Mouse (Mus musculus): ENCODE measurements at regions not wholly inside any gene's neighbourhood (a gene's known extent, or its start where the extent isn't known, plus 50 kb on each side); places are given as distances from the start of the nearest gene placed in this dataset.

DNA sequence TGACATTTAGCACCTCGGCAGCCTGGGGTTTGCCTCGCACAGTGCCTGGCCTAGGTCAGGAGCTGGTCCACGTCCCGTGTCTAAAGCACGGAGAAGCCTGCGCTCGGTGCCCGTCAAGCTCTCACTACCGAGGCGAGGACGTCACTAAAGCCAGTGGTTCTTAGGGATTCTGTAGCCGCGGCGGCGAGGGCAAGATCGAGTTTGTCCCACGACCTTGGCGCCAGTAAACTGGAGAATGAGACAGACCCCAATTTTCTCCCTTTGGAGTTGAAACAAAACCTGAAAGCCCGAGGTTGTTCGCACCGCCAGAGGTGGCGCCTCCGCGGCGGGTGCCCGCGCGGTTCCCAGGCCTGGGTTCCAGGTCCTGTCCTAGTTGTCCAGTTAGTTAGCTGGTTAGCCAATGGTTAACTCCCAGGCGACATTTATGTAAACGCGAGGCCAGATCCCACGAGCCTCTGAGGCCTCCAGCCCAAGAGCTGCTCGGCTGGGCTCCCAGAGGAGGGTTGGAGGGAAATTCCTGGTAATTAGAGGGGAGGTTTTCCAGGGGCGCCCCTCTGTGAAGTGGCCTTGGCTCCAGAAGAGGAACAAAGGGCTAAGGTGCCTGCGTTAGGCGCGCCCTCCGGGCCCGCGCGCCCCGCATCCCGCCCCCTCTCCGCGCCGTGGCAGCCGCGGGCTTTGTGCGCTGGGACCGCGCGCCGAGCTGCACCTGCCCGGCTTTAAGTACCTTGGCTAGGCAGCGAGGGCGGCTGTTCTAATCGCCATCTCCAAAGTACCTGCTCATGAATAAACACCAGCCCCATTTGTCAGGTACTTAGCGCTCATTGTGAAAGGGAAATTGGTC, 74.0 kb downstream of the Rhcg start:
- DNase-seq (ENCODE audit: low spot score in 2 of 2): no peak

DNA sequence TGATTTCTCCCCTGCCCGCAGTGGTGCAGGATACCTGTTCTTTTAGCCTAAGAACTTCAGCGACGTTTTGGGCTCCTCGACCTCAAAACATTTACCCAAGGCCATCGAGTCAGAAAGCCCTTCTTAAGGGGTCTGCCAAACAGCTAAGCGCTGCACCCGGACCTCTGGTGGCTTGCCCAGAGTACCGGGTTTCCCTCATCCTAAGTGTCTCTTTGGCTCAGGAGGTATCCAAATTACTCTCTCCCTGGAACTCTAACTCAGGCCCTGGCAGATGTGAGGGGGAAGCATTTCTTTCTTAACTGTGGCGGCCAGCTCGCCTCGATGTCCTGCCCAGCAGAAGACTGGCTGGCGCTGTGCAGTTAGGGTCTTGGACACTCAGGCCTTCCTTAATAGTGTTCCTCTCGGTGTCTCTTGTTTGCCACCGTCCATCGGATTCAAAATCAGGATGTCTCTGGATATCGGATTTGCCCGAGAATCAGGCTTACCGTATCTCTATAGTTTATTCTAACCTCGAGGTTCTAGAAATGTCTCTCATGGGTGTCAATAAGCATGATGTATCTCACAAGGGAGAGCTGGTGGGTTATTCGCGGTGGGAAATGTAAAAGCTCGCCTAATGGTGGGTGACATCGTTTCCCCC, 75.0 kb downstream of the Rhcg start:
- no peak for DNase-seq (ENCODE audit: low spot score in 2 of 2)

DNA sequence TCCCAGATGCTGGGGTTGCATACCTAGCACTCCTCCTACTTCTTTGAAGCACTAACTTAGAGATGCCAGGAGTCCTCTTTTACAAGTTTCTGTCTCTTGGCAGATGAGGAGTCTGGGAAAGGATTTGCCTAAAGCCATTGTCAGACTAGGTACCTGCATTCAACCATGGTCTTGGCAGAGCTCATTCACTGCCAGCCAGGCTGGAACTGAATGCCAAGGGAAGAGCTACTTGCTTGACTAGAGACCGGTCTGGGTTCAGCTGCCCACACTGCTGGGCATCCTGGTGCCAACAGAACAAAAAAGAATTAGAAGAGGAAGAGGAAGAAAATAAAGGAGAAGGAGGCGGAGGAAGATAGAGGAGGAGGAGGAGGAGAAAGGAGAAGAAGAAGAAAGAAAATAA, 74.1 kb upstream of the Polg start:
- no peak for DNase-seq (ENCODE audit: low spot score in 2 of 2)

DNA sequence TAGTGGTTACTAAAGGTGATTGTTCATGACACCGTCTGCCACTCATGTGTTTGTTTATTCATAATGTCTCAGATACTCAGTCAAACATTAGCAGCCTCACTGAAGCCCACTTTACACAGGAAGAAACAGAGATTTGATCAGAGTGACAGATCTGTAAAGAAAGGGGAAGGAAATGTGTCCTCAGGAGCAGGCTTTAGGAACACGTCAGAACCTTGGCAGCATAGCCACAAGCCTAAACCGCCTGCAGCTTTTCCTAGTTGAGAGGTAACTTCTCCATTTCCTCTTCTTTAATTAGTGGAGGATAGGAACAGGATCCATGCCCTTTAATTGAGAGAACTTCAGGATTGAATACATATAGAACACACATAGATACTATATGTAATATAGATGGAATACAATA, 73.3 kb upstream of the Polg start:
- DNase-seq (ENCODE audit: low spot score in 2 of 2): no peak

DNA sequence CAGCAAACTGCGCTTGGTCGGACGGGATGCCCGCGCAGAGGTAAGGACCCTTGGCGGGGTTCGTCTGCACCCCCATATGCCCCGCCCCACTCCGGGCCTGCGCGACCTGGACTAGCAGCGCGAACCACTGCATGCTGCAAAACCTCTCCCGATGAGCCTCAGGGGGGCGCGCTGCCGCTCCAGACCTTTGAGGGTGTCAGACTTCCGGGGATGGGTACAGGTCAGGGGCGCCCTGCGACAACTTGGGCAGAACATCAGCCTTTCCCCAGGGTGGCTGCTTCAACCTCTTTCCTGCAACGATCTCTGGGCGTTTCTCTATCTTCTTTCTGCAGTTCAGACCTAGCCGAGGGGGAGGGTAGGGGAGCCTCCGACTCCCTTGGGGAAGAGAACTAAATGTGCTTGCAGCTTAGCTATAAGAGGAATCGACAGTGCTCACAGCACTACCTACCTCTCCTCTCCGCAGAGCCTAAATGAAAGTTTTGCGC, 70.0 kb upstream of the Polg start:
- no peak for DNase-seq (ENCODE audit: low spot score in 2 of 2)

DNA sequence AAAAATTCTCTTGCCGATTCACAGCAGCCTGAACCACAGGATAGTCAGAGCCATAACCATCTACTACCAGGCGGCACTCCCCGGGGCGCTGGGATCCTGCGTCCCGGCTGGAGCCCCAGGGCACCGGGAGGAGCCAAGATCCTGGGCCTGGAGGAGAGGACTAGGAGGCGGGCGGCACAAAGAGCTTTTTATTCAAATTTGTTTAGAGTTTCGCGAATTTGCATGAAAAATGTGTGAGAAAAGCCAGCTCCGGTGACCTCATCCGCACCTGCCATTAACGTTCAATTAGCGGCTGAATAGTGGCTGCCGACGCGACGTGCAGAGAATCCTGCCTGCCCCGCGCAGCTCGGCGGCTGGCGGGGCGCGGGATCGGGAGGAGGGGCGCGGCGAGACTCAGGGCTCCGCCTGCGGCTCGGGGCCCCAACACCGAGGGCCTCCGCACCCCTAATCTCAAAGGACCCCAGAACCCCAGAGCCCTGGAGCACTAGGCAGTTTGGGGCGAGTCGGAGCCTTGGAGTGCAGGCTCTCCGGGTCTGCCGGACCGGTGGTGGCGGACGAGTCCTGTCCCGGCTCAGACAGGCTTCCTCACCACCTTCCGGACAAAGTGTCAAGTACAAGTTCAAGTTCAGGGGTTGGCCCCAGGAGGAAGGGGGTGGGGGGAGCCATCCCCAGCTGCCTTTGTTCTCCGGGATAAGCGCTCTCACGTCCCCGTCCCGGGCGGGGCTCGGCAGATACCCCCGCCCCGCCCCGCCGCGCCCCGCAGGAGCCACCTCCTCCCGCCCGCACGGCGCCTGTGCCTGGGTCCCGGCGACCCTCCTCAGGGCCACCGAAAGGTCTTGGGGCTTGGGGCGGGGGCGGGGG, 69.3 kb upstream of the Polg start:
- no peak for DNase-seq (ENCODE audit: low spot score in 2 of 2)

DNA sequence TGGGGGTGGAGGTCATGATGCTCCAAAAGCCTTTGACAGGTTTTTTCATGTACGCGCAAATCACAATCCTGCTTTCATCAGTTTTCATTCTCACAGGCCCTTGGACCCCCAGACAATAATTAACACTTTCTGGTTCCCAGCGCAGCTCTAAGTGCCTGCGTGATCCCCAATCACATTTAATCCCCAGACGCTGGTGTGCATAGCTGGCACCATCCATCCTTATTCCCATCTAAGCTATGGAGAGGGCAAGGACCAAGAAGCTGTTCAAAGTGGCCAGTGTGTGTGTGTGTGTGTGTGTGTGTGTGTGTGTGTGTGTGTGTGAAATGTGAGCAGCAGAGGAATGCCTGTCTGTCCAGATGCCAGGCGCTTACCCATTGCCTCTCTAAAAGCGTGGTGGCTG, 68.7 kb upstream of the Polg start:
- no peak for DNase-seq (ENCODE audit: low spot score in 2 of 2)

DNA sequence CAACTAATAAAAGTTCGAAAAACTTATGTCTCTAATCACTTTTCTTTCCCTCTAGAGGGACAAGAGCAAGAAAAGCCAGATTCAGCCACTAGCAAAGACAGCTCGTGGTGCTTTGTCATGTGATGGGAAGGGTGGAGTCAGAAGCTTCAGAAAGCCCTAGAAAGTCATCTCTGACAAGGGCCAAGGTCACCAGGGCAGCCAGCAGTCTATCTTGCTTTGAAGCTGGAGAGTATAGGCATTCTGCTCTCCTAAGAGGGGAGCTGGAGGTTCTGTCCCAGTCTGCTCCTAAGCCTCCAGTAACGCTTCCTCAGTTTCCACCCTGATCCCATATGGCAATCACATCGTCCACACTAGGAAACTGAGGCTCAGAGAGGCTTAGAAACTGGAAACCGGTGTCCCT, 68.2 kb upstream of the Polg start:
- no peak for DNase-seq (ENCODE audit: low spot score in 2 of 2)

DNA sequence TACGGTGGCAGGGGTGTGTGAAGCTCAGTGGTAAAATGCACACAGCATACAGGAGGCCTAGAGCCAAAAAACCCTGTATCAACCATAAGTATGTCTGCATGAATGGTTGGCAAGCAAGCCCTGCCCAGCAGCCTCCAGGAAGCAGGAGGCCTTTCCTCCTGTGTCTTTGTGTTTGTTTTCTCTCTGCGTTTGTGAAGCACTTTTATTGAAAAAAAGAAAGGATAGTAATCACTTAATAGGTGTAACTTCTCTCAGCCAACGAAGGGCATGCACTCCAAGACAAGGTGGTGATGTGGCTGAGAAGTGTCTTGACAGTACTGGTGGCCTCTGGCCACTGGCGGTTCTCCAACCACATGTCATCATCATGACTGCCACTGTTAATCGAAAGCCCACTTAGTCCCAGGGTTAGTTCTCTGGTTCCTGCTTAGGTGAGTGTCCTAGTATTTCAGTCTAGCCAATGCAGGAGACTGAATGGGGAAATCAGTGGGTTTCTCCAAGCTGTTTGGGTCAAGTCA, 66.5 kb upstream of the Polg start:
- DNase-seq (ENCODE audit: low spot score in 2 of 2): no peak

DNA sequence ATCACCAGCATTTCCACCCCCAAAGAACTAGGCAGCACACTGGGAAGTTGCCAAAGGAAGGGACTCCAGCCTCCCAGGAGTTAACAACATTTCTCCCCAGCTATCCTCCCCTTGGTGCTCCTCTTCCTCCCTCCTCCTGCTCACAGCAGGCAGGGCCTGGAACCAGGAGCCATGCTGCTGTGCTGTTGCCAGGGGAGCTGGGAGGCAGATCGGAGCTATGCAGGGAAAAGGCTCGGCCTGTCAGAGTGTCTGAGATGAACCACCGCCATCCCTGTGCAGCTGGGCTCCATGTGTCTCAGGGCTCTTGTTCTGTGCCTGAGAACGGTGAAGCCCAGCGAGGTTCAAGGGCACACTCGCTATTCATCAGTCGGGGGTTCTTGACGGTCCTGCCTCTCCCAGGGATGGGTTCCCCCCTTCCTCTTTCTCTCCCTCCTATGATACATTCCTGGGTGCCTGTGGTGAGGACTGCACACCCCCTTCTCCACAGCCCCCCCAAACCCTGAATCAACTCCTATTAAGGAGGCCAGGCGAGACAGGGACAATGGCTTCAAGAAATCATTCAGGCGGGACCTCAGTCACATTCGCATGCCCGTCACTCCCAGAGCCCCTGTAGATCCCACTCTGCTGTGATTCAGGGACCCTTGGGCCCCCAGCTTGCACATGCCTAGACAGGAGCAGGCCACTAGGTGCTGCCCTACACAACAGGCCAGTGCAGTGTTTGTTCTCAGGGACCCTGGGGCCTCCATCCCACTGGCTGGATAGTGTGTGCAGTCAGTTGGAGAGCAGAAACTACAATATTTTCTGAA, 65.6 kb upstream of the Polg start:
- DNase-seq (ENCODE audit: low spot score in 2 of 2): no peak

DNA sequence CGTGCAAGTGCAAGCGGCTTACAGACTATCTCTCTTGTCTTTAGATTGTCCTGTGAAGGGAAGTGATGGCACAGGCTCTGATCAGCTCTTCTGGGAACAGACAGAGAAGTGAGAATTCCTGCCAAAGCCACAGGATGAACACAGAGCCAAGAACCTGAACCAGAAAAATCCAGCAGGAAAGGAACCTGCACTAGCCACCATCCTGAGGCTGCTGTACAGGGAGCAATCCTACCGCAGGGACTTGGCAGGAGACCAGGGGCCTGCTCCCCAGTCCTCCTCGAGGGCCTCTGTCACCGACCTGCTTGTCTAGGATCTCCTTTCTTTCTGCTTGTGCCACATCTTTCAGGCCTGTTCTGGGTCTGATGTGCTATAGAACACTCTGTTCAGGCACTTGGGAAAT, 65.0 kb upstream of the Polg start:
- no peak for DNase-seq (ENCODE audit: low spot score in 2 of 2)

DNA sequence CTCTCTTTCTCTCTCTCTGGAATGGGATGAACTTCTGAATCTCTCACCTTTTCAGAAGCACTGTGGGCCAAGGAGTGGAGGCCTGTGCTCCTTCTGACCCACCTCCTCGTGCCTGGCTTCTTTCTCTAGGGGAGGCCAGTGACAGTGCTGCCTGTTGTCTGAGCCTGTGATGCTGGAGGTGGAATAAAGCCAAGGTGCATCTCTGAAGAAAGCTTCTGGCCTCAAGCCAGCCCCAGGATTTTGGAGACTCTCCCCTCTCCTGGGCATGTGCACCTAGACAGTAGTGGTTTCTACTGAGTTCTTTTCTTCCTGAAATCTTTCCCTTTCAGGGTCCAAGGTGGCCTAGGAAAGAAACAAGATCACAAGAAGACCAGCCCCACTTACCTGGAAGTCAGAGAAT, 63.3 kb upstream of the Polg start:
- DNase-seq (ENCODE audit: low spot score in 2 of 2): no peak

DNA sequence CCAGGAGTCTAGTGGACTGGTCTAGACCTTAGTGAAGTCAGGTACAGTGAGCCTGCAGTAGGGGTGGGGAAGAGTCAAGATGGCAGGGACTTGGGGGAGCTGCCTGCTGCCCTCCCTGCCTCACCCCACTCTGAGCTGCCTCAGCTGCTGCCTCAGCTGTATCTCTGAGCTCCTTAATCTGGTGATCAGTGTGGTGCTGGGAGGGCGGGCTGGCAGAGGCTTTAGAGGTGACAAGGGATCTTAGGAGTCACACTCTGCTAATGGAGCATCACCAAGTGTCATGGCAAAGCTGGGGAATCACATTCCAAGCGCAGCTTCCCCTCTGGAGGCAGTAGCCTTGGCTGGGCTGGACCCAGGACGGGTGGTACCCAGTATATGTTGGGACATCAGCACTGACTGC, 61.8 kb upstream of the Polg start:
- DNase-seq (ENCODE audit: low spot score in 2 of 2): no peak

DNA sequence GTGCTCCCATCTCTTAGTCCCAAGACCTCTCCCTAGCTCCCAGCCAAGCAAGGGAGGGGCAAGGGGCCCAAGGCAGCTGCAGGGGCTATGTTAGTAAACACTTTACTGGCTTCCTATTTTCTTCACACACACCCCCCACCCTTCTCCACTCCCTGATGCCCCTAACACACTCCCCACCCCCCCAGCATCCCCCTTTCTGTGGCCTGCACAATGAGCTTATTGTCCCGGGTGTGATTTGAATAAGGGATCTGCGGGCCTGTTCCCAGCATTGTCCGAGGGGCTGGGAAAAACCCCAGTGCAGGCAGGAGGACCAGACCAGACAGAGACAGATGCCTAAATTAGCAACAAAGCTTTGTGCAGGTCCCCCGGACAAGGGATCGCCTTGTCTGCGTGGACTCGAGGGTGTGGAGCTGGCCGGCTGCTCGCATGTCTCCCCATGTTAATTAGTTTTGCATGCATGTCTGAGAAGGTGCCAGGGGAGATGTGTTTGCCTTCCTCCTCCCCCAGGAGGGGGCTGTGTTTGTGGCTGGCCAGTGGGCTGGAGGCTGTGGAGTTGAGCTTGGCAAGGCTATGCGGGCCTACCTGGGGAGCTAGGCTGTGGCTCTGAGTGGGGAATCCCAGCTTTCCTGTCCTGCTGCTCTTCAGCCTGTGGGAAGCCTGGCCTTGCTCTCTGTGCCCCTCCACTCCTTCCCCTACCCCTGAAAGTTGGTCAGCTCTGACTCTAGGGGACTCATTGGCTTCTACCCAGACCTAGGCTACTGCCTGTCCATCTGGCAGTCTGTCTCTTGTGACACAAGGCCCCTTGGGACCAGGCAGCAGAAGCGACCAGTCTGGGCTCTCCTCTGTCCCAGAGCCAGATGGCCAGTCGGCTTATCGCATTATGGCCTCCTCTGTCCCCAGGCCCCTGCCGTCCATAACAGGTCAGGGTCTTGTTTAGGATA, 59.8 kb upstream of the Polg start:
- DNase-seq (ENCODE audit: low spot score in 2 of 2): no peak

DNA sequence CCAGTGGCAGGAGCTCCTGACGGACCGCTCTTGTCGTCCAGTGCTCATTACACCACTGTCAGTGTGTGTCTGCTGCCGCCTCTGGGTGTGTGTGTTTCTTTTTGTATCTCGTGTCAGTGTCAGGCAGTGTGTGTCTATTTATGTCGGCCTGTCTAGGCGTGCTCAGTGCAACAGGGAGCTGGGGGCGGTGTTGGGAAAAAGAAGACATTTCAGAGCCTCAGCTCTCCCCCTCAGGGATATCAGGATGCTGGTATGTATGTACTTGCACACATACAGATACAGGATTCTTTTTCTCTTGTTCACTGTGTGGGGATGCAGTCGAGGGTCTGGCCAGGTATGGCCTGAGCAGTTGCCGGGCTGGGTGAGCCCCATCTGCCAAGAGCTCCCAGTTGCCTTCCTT, 58.8 kb upstream of the Polg start:
- no peak for DNase-seq (ENCODE audit: low spot score in 2 of 2)

DNA sequence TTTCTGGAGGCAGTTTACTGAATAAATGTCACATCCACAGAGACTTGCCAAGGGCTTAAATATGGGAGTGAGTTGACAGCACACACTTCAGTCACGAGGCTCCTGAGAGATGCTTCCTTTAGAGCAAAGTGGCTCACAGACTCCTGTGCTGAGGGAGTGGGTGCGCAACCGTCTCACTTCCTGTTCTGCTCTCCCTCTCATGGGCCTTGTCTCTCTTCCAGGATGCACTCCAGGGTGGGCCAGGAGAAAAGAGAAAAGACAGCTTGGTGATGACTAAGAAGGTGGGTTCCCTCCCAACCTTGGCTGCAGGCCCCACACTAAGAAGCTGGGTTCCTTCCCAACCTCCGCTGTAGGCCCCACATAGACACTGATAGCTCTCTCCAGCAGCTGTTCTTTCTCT, 57.5 kb upstream of the Polg start:
- DNase-seq (ENCODE audit: low spot score in 2 of 2): no peak

DNA sequence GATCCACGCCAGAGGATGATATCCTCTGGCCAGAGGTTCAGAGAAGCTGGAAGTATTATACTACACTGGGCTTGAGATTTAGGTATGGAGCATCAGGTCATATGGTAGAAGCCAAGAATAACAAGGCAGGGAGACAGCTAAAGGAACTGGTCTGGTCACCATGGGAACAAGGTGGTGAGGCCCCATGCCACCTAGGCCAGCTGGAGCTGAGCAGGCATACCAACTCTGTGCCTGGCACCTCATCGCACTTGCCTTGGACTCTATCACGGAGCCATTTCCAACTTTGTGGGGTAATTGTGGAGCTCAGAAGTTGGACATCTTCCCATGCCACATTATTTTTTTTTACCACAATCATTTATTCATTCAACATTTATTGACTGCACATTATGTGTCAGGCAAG, 55.9 kb upstream of the Polg start:
- no peak for DNase-seq (ENCODE audit: low spot score in 2 of 2)

DNA sequence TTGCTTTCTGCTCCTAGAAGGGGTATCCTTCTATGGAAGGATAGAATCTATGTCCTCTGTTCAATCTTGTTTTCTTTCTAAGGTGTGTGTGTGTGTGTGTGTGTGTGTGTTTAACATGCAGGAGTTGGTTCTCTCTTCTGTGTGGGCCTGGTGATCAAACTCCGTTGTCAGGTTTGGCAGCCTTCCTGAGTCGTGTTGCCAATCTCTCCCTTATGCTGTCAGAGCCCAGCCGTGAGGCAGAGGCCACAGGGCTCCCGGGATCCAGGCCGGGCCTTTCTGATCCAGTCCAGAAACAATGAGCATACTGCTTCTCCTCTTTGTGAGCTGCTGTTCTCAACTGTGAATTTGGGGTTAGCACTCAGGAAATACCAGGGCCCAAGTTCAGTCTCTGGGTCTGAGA, 55.1 kb upstream of the Polg start:
- DNase-seq (ENCODE audit: low spot score in 2 of 2): no peak

DNA sequence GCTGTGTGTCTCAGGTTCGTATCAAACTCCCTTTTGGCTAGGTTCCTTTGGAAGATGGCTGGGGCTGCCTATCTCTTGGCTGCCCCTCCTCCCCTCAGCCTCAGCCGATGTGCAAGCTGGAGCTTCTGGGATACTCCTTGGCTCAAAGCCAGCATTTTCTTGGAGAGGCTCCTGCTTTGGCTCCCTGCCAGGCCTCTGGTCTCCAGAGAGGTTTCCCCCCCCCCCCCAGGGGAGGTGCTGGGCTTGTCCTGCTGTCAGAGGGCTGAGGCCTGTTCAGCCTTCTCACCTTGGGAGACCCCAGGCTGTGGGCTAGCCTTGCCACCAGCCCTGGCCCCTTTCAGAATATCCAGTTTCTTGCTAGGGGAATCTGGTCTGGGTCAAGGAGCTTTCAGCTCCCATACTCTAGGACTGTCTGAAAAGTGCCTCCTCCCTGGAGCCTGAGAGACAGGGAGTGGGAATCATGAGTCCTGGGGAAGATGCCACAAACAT, 54.1 kb upstream of the Polg start:
- peak; percentile 8 to 43 for DNase-seq (ENCODE audit: low spot score in 2 of 2)

DNA sequence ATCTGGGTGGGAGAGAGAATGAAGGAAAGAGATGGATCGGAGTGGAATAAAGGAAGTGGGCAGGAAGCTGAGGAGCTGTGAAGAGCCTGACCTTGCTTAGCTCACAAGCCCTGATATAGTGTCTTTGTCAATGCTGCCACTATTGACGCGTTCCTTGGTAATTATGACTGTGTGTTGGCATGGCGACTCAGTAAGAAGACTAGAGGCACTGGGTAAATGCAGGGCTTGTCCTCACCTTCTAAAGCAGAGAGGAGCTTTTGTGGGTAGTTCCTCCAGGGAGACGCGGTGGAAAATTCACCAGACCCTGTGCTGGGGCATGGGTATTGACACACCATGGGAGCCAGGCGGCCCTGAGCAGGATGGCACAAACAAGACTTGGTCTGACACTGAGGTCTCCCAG, 52.8 kb upstream of the Polg start:
- DNase-seq (ENCODE audit: low spot score in 2 of 2): no peak

All from heart, adult 9 months (tissue).